Mouse (Mus musculus): ENCODE results near the gene Fam171a1. TPM values are rescaled to one million over a fixed set of nuclear protein-coding genes. Genes with fewer than 3 reads are reported as not detected.

The Fam171a1 gene
- polyA plus RNA-seq, 1 experiment from 2014 or later, result 11.2 TPM

Small RNA genes lying within 50 kb of the gene (microRNA-seq; reads per million reads assigned to microRNA genes)
- not detected for gene Gm27306 (ENCODE audit: borderline number of aligned reads)

Other genes starting within 250 kb of the Fam171a1 start
- gene Nmt2, start 170.0 kb downstream of the Fam171a1 start, polyA plus RNA-seq (2014; fragmentation: Nextera tagmentation; extraction: Ambion mirVana), result 36.1 and 36.5 TPM in 2 replicates
- 34.5 and 37.3 TPM in 2 replicates for gene Rpp38, start 218.4 kb downstream of the Fam171a1 start, polyA plus RNA-seq (2014; fragmentation: Nextera tagmentation; extraction: Ambion mirVana)
- 1.3 and 2.2 TPM in 2 replicates for gene Acbd7, start 221.9 kb downstream of the Fam171a1 start, polyA plus RNA-seq (2014; fragmentation: Nextera tagmentation; extraction: Ambion mirVana)